Mouse (Mus musculus) intestine, embryonic 14.5 days (tissue): ENCODE measurements around the gene Ankdd1b. TPM values are rescaled to one million over a fixed set of nuclear protein-coding genes. Genes with fewer than 3 reads are reported as not detected.

ENCODE experiments used
- ATAC-seq: fragments of 200-750 bp; cut with Nextera tagmentation; replicated peaks from 2 replicates; pipeline ENCODE4 v1.8.0; 2017; ENCODE audit warnings: low read depth, moderate number of reproducible peaks, moderate TSS enrichment, moderate library complexity; ENCODE audit not compliant: low FRiP score, low TSS enrichment
- DNase-seq: peaks from one replicate; pipeline ENCODE4 v3.0.0-alpha.2; 2018; ENCODE audit warnings: low spot score
- H3K27ac ChIP-seq: fragments of 300-500 bp; sonication (generic); 2 replicates; pipeline ENCODE4 v1.5.1; 2014; ENCODE audit warnings: low read depth, mild to moderate bottlenecking, control low read depth
- H3K27me3 ChIP-seq: fragments of 300-500 bp; sonication (generic); replicated peaks from 2 replicates; pipeline ENCODE4 v1.6.1; 2014; ENCODE audit warnings: low read length, control low read depth; ENCODE audit not compliant: control insufficient read depth, insufficient read depth
- H3K36me3 ChIP-seq: fragments of 300-500 bp; sonication (generic); 2 replicates; pipeline ENCODE4 v1.6.1; 2014; ENCODE audit warnings: low read length, control low read depth; ENCODE audit not compliant: control insufficient read depth, insufficient read depth
- H3K4me1 ChIP-seq: fragments of 300-500 bp; sonication (generic); replicated peaks from 2 replicates; pipeline ENCODE4 v1.6.1; 2014; ENCODE audit warnings: low read length, control low read depth, mixed read lengths; ENCODE audit not compliant: control insufficient read depth, insufficient read depth
- H3K4me2 ChIP-seq: fragments of 300-500 bp; sonication (generic); 2 replicates; pipeline ENCODE4 v1.6.1; 2014; ENCODE audit warnings: low read length
- H3K4me3 ChIP-seq: fragments of 300-500 bp; sonication (generic); 2 replicates; pipeline ENCODE4 v1.5.1; 2014; ENCODE audit warnings: low read depth, low read length, control low read depth, mixed read lengths
- H3K9ac ChIP-seq: fragments of 300-500 bp; sonication (generic); 2 replicates; pipeline ENCODE4 v1.6.1; 2014; ENCODE audit warnings: mild to moderate bottlenecking, low read length
- H3K9me3 ChIP-seq: fragments of 300-500 bp; sonication (generic); 2 replicates; pipeline ENCODE4 v1.6.1; 2016; ENCODE audit warnings: low read length, control low read depth; ENCODE audit not compliant: control insufficient read depth
- WGBS: fragments of 180-500 bp; shearing (Covaris S2); extraction: QIAGEN DNeasy Blood & Tissue Kit; methylation state at CpG from one replicate; pipeline ENCODE4 v1.1.7; 2014; 5-methylcytosine and 5-hydroxymethylcytosine counted together
- polyA plus RNA-seq: library from polyadenylated mRNA; unstranded; fragments of >200 nt; fragmentation: Nextera tagmentation; extraction: Ambion mirVana; gene quantifications from 2 replicates; pipeline ENCODE4 v1.2.1, GENCODE M21; 2014

Gene Ankdd1b
- polyA plus RNA-seq, 1 experiment from 2014 or later, result 0.23 TPM

DNA sequence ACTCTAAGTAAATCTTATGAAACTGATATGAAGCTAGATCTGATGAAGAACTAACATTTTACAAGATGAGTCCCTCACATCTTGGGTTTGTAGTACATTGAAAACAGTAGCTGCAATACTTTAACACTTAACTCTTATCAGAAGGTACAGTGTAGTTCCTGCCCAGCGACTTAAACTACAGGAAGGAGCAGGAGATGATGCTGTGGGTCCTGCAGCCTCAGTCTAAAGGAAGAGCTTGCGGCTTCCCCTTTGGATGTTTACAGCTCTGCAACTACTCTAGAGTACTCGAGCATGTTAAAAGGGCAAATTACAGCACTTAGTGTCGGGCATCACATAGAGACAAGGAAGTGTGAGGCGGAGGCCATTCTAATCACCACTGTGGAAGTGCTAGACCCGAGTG is 35.3 kb upstream of the Ankdd1b start:
- ATAC-seq (no peak), DNase-seq (no peak)
- 72% methylated on average over 6 of the region's 6 CpGs for WGBS
- Histone ChIP-seq H3K9me3 (no peaks in the 10 kb centered on the region), H3K4me3 (no peak overlapping the region), H3K27ac (no peak overlapping the region), H3K4me2 (no peak overlapping the region), H3K36me3 (0 out of 2 replicates have a peak, but pooled peaks cover 3% of the 10 kb centered on the region), H3K9ac (no peak overlapping the region), H3K4me1 (no peaks in the 10 kb centered on the region), H3K27me3 (no peaks in the 10 kb centered on the region)

DNA sequence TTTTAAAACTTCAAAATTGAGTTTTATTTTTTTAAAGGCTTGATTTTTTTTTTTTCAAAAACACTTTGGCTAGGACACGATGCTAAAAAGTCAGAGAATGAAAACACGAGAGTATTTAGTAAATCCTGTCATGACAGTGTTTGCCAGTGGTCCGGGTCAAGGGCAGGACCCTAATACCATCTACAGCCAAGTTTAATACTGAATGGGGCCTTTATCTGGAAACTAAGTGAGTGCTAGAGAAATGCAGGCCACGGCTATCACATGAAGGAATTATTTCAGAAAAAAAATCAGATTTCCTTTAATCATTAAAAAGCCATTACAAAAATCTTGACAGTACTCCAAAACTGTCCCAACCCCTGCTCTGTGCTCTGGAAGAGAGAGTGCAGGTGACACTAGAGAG is 34.7 kb upstream of the Ankdd1b start:
- Histone ChIP-seq H3K27me3 (no peaks in the 10 kb centered on the region), H3K36me3 (peaks cover 7% of the 10 kb centered on the region; the same call in 1 of the 2 replicates), H3K9ac (no peak overlapping the region), H3K9me3 (no peaks in the 10 kb centered on the region), H3K4me3 (no peak overlapping the region), H3K27ac (no peak overlapping the region), H3K4me2 (no peak overlapping the region), H3K4me1 (no peaks in the 10 kb centered on the region)
- ATAC-seq (no peak), DNase-seq (no peak)
- 83% methylated on average over 4 of the region's 4 CpGs for WGBS

DNA sequence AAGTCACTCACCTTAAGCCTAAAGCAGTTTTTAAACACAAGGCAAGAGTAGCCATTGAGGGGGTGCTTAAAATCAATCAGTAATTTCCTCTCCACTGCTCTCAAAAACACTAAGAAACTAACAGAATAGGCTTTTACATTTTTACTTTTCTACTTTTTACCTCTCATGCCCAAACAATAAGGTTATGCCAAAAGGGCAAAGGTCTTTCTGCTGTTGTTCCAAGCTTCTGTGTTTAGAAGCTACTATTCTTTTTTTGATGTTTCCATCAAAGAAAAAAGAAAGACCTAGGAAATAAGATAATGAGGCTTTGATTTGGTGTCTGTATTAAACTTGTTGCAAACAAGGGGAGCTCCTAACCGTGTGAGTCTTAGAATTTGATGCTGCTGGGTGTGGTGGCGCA is 28.9 kb upstream of the Ankdd1b start:
- ATAC-seq (no peak), DNase-seq (no peak)
- Histone ChIP-seq H3K9ac (no peak overlapping the region), H3K4me1 (no peaks in the 10 kb centered on the region), H3K27ac (no peak overlapping the region), H3K4me3 (no peak overlapping the region), H3K9me3 (no peaks in the 10 kb centered on the region), H3K27me3 (no peaks in the 10 kb centered on the region), H3K4me2 (no peak overlapping the region), H3K36me3 (peaks cover 21% of the 10 kb centered on the region; the same call in 1 of the 2 replicates)
- 88% methylated on average over 2 of the region's 2 CpGs for WGBS

DNA sequence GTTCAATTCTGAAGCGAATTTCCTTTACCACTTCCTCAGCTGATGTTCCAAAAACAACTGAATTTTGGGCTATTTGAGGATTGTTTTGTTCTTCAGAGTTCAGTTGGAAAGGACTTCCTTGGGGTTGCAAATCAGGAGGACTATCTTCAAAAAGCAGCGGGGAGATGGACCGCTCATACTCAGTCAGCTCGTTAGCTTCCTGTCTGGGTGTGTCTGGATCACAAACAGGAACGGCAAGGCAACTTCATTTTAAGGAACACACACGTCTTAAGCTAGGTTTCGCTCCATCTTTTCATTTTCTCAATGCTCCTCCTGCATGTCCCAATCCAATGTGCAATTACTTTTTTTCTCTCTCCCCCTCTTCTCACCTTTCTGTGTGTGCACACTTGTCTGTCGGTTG is 25.6 kb upstream of the Ankdd1b start:
- 88% methylated on average over 8 of the region's 8 CpGs for WGBS

DNA sequence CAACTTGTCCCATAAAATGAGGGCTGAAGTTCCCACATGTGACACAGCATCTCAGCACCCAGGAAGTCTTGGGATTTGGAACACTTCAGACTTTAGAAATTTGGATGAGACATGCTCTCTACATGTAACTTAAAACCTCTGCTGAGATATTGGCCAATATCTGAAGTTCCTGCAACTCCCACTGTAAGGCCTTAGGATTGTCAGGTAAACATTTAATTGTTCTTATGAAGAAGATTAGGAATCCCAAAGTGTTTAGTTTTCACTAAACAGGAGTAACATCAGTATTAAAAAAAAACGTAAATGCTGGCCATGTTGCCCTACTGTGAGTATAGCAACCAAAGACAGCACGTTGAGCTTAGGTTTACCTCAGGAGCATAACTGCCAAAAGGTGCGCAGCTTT is 19.4 kb upstream of the Ankdd1b start, which contains the start of gene Gm17622:
TSS of gene Gm17622 (plus strand) at position 301 of the 400 bp plus-strand sequence.
- ATAC-seq (no peak), DNase-seq (no peak)
- Histone ChIP-seq H3K27ac (no peak within 1 kb of the TSS), H3K4me1 (no peaks in the 10 kb centered on the region), H3K36me3 (peaks cover 33% of the 10 kb centered on the region), H3K9ac (no peak within 1 kb of the TSS), H3K27me3 (no peaks in the 10 kb centered on the region), H3K4me2 (no peak within 1 kb of the TSS), H3K4me3 (no peak within 1 kb of the TSS), H3K9me3 (peaks cover 3% of the 10 kb centered on the region; the same call in 1 of the 2 replicates)
- WGBS, result 94% methylated on average over 3 of the region's 3 CpGs

More for the DNA sequence above, 25.6 kb upstream of the Ankdd1b start:
- no peaks in the 10 kb centered on the region for H3K9me3 ChIP-seq
- no peak overlapping the region for H3K9ac ChIP-seq
- H3K4me1 ChIP-seq, result no peaks in the 10 kb centered on the region
- ATAC-seq (no peak), DNase-seq (no peak)
- H3K27me3 ChIP-seq, result no peaks in the 10 kb centered on the region
- no peak overlapping the region for H3K27ac ChIP-seq
- H3K4me2 ChIP-seq, result no peak overlapping the region
- H3K4me3 ChIP-seq, result no peak overlapping the region
- peaks cover 21% of the 10 kb centered on the region; the same call in 1 of the 2 replicates for H3K36me3 ChIP-seq

DNA sequence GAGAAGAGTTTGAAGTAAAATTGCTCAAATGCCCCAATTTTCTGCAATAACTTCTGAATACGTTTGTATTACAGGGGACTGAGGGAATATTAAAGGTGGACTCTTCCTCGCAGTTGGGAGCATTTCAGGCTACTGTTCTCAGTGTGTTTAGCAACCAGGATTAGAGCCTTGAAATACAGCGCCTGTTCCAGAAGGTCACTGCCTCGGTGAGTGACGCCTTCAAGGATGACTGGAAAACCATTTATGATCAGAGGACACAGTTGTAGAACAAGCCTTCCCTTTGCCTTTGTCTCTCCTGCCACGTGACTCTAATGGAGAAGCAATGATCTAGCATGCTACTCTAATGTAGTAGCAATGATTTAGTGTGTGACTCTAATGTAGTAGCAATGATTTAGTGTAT is 17.0 kb upstream of the Ankdd1b start:
- Histone ChIP-seq H3K4me1 (no peaks in the 10 kb centered on the region), H3K27me3 (no peaks in the 10 kb centered on the region), H3K4me2 (no peak overlapping the region), H3K36me3 (peaks cover 42% of the 10 kb centered on the region), H3K27ac (no peak overlapping the region), H3K9ac (no peak overlapping the region), H3K4me3 (no peak overlapping the region), H3K9me3 (peaks cover 6% of the 10 kb centered on the region)
- WGBS, result 88% methylated on average over 6 of the region's 6 CpGs
- DNase-seq, result no peak
- no peak for ATAC-seq

DNA sequence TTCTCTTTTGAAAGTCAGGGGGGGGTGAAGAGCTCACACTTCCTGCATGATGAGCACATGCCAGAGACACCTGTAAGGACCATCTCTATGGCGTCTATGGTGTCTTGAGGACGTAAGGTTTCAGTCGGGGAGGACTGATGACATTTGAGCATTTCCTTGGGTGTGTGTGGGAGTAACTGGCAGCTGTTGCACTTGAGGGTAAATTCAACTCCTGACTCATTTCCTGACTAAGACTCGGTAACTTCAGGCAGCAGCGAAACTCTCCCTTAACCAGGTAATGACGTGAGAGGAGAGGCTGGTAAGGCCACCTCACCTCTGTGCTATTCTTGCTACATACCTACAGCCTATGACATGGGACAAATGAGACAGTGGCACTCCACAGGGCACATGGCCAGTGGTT is 16.2 kb upstream of the Ankdd1b start:
- WGBS, result 83% methylated on average over 6 of the region's 6 CpGs
- Histone ChIP-seq H3K4me2 (no peak overlapping the region), H3K4me3 (no peak overlapping the region), H3K36me3 (peaks cover 44% of the 10 kb centered on the region), H3K9ac (no peak overlapping the region), H3K27ac (no peak overlapping the region), H3K4me1 (no peaks in the 10 kb centered on the region), H3K27me3 (no peaks in the 10 kb centered on the region), H3K9me3 (peaks cover 6% of the 10 kb centered on the region)
- DNase-seq (no peak), ATAC-seq (no peak)

DNA sequence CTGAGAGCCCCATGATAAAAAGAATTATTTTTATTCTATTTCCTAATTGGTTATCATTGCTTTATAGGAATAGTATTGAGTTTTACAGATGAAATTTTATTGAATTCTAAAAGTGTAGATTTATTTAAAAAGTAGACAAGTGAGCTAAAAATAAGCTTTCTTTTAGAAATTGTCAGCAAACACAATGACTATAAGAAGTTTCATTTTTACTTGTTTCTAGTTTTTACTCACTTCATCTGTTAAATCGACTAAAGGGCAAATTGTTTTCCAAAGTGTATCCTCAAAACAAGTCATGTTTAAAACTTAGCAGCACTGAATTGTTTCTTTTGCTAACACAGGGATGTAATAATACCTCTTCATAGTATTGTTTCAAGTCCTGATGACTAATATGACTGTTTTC is 8.0 kb upstream of the Ankdd1b start:
- Histone ChIP-seq H3K4me2 (no peak overlapping the region), H3K9me3 (no peaks in the 10 kb centered on the region), H3K4me1 (no peaks in the 10 kb centered on the region), H3K9ac (no peak overlapping the region), H3K27me3 (no peaks in the 10 kb centered on the region), H3K36me3 (peaks cover 11% of the 10 kb centered on the region; the same call in 1 of the 2 replicates), H3K27ac (no peak overlapping the region), H3K4me3 (no peak overlapping the region)
- WGBS, result 94% methylated on average over 1 of the region's 1 CpGs
- ATAC-seq (no peak), DNase-seq (no peak)

DNA sequence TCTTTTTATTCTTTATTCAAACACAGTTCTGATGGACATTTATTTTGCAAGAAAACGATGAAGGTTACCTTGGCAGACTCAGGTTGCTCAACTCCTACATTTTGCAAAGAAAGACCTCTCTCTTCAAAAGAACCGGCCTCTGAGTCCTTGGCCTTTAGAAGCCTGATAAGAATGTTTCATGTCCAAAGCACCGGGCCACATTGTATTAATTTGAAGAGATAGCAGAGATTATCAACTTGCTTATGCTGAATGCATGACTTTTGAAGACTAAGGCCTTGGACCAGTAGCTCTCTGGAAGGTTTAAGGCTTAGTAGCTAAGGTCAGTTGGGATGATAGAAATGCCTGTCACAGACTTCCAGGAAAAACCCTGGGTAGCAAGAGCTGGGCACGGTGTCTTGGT is 6.2 kb upstream of the Ankdd1b start:
- WGBS, result 90% methylated on average over 4 of the region's 4 CpGs
- H3K9me3 ChIP-seq, result no peaks in the 10 kb centered on the region
- no peak overlapping the region for H3K27ac ChIP-seq
- DNase-seq, result no peak
- no peak for ATAC-seq
- 0 out of 2 replicates have a peak, but pooled peaks cover 2% of the 10 kb centered on the region for H3K36me3 ChIP-seq
- no peak overlapping the region for H3K9ac ChIP-seq
- H3K27me3 ChIP-seq, result no peaks in the 10 kb centered on the region
- no peak overlapping the region for H3K4me2 ChIP-seq
- no peaks in the 10 kb centered on the region for H3K4me1 ChIP-seq
- no peak overlapping the region for H3K4me3 ChIP-seq
